Mouse (Mus musculus): ENCODE measurements around the gene Foxe3.
A peak's percentile ranks its signal among the peaks of the same experiment; 100 is the strongest.

The Foxe3 gene

GRCm38 (mm10) chr4:114916056-114916455, 9.8 kb downstream of the Foxe3 start:
- no peak for DNase-seq (ENCODE audit: low spot score in 2 of 2)

- DNase-seq (ENCODE audit: low spot score in 2 of 2), result peak in 1 of 2 experiments; percentile 25
Observed at GRCm38 (mm10) chr4:114913594-114913962, 12.2 kb downstream of the Foxe3 start.

- no peak for DNase-seq (ENCODE audit: low spot score in 2 of 2)
Observed at GRCm38 (mm10) chr4:114912705-114913593, 12.9 kb downstream of the Foxe3 start.

GRCm38 (mm10) chr4:114909602-114910484, 16.0 kb downstream of the Foxe3 start:
- no peak for DNase-seq (ENCODE audit: low spot score in 2 of 2)

- peak; percentile 81 to 91 for DNase-seq (ENCODE audit: low spot score in 2 of 2)
Observed at GRCm38 (mm10) chr4:114908829-114909601, 16.8 kb downstream of the Foxe3 start, which contains the start of gene Foxd2. Foxd2 (minus strand) TSS chr4:114908873.

GRCm38 (mm10) chr4:114907951-114908828, 17.6 kb downstream of the Foxe3 start:
- peak in 1 of 2 experiments; percentile 60 for DNase-seq (ENCODE audit: low spot score in 2 of 2)

- no peak for DNase-seq (ENCODE audit: low spot score in 2 of 2)
Observed at GRCm38 (mm10) chr4:114907056-114907917, 18.5 kb downstream of the Foxe3 start.

GRCm38 (mm10) chr4:114905969-114906680, 19.7 kb downstream of the Foxe3 start:
- no peak for DNase-seq (ENCODE audit: low spot score in 2 of 2)

GRCm38 (mm10) chr4:114905501-114905900, 20.3 kb downstream of the Foxe3 start:
- DNase-seq (ENCODE audit: low spot score in 2 of 2), result no peak

GRCm38 (mm10) chr4:114903422-114903782, 22.4 kb downstream of the Foxe3 start:
- no peak for DNase-seq (ENCODE audit: low spot score in 2 of 2)

- DNase-seq (ENCODE audit: low spot score in 2 of 2), result no peak
Observed at GRCm38 (mm10) chr4:114902641-114903421, 23.0 kb downstream of the Foxe3 start.

- peak in 1 of 2 experiments; percentile 33 for DNase-seq (ENCODE audit: low spot score in 2 of 2)
Observed at GRCm38 (mm10) chr4:114901643-114902351, 24.0 kb downstream of the Foxe3 start.

- DNase-seq (ENCODE audit: low spot score in 2 of 2), result no peak
Observed at GRCm38 (mm10) chr4:114900866-114901642, 24.8 kb downstream of the Foxe3 start.

- DNase-seq (ENCODE audit: low spot score in 2 of 2), result no peak
Observed at GRCm38 (mm10) chr4:114899885-114900284, 25.9 kb downstream of the Foxe3 start.

- peak in 1 of 2 experiments; percentile 35 for DNase-seq (ENCODE audit: low spot score in 2 of 2)
Observed at GRCm38 (mm10) chr4:114897853-114898252, 28.0 kb downstream of the Foxe3 start.

GRCm38 (mm10) chr4:114882232-114882631, 43.6 kb downstream of the Foxe3 start:
- no peak for DNase-seq (ENCODE audit: low spot score in 2 of 2)
